Mouse (Mus musculus) embryo, embryonic 11 days (tissue): ENCODE measurements around the gene G0s2.
"Not testable (repeated sequence)": the region's sequence is repeated elsewhere in the genome, so short reads cannot be mapped to it uniquely, and the experiment has no call there.

Experiments
- DNase-seq: peaks from one replicate; pipeline ENCODE4 v3.0.0-alpha.2; 2015

Gene G0s2

GRCm38 (mm10) chr1:193285766-193286325 is 12.8 kb upstream of the G0s2 start:
- not testable (repeated sequence) for DNase-seq

DNA sequence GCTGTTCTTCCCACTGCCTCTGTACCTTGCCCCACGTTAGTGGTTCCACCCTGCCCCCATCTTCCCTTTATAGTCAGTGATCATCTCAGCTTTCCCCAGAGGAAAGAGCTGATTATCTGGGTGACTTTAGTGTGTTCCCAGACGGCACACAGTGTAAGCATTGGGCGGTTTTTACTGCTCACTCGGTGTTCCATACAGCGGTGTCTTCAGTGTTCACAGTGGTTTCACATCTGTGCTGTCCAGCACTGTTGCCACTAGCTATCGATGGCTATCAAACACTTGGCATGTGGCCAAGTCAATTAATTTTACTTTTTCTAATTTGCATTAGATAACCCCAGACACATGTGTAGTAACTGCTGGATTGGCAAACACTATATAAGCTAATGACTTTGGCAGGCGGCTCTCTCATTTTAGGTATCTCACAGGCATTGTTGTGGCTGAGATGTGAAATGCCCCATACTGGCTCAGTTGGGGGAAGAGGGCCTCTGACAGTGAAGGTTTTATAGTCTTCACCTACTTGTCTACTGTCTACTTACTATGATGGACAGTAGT is 11.3 kb upstream of the G0s2 start:
- no peak for DNase-seq

- DNase-seq = no peak
Observed at GRCm38 (mm10) chr1:193281344-193281743, 8.3 kb upstream of the G0s2 start.

DNA sequence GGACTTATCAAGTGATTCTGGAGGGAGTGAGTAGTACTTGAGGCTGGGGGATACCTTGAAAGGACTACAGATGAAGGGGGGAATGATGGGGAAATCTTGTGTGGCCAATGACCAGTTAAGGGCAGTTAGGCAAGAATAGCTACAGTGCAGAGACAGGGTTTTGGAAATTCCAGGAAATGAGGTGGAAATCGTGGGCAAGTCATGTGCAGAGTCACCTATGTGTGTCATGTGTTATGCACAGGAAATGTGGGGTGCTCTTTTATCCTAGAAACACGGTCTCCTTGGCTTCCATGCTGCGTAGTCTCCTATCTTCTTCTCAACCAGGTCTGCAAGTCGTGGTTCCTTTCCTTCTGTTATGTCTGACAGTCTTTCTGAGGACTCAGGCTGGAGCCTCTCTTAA is 6.5 kb upstream of the G0s2 start:
- DNase-seq = no peak

GRCm38 (mm10) chr1:193278414-193279045 is 5.5 kb upstream of the G0s2 start:
- no peak for DNase-seq

DNA sequence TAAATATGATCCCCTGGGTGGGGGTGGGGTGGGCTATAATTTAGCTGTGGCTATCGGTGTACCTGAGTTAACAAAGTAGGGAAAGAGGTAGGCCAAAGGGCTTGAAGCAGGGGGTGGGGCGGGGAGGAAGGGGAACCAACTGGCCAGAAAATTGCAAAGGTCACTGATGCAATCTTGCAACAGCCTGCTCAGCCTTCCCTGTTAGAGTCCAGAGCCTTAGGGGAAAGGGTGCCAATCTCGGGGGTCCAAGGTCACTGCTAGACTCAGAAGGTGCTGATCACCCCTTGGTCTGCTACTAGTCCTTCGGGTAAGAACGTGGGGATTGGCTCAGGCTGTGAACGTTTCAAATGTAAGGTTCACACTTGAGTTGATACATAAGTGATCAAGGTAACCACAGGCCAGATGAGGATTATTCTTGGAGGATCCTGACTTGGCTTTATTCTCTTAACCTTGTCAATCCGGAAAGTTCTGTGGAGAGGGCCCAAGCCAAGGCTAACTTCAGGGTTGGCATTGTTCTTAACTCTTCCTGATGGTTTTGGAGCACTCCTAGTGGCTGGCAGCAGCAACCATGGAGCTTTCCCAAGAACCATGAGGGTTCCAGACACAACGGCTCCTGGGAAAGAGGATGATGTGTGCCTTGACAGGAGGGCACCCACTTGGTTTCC is 1.5 kb upstream of the G0s2 start:
- no peak for DNase-seq

GRCm38 (mm10) chr1:193272137-193272915 is 691 bp downstream of the G0s2 start:
- DNase-seq = peak; percentile 59

- no peak for DNase-seq
Observed at GRCm38 (mm10) chr1:193270965-193271763, 1.9 kb downstream of the G0s2 start.

DNA sequence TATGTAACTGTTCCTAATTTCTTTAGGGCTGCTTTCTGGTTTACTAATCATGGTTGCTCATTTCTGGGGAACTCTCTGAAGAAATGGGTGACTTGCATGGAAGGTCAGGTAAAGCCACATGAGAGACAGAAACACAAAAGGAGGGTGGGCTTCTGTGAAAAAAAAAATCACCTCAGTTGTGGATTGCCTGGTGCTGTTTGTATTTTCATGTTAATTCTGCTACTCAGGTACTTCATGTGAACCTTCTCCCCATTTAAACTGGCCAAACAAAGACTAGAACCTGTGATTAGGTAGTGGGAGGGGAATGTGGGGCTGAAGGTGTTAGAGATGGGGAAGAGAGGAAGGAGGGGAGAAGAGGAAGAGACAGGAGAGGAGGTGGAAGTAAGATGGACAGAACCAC is 7.3 kb downstream of the G0s2 start:
- DNase-seq = no peak

DNA sequence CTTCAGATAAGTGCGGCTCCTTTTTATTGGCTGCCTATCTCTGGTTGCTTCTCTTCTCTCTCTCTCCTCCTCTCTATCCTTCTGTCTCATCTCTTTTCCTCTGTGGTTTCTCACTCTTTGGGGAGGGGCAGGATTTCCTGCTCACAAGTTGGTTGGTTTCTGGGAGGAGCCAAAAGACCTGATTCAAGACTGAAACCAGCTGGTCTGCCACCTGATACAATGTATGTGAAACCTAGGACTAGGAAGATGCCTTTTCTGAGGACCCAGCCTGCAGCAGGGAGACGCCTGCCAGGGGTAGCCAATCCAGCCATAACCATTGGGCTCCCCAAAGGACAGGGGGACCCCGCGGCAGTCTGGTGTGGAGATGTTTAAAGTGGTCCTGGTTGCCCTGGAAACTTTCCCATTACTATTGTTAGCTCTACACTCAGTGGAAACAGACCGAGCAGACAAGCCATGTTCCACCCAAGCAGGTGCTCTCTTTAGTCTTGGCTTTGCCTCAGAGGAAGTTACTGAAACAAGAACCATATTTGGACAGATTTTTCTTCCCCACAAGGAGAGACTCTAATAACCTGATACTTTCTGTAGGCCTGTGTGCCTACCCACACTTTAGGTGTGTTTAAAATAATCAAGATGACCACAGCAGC is 8.9 kb downstream of the G0s2 start, which contains the start of gene Hsd11b1:
Gene Hsd11b1 (minus strand): TSS at position 121 of the 644 bp plus-strand sequence.
- no peak for DNase-seq

DNA sequence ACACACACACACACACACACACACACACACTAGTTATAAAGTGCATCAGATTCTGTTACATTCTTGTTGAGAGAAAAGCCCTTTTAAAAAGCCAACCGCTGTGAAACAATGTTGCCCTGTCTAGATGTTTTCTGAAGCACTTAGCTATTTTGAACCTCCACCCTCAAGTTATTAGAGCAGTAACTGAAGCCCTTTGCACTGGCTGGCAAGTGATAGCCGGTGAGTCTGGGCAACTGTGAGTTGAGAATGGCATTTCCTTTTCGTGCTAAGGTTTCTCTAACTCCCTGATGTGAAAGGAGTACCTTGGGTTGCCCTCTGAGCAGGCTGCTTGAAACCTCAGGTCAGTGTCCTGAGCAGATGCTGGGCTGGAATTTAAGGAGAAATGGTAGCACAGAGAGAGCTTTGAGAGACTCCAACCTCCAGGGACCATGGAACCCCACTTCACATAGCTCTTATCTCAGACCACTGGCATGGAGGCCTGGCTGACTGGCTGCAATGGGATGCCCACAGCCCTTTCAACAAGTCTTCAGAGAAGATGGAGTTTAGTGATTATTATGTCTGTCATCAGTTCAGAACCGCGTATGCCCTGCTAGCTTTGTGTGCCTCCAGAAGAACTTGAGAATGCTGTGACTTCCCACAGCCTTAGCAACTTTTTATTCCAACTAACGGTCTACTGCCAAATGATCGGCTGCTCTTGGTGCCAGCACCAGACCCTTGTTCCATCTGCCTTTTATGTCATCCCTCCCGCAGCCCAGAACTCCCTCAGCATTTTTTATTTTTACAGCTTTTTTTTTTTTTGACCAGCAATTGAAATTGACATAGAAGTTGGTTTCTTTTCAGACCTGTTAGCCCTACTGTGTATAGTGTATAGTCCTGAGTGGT is 9.8 kb downstream of the G0s2 start:
- no peak for DNase-seq

GRCm38 (mm10) chr1:193261897-193262548 is 11.0 kb downstream of the G0s2 start:
- no peak for DNase-seq

DNA sequence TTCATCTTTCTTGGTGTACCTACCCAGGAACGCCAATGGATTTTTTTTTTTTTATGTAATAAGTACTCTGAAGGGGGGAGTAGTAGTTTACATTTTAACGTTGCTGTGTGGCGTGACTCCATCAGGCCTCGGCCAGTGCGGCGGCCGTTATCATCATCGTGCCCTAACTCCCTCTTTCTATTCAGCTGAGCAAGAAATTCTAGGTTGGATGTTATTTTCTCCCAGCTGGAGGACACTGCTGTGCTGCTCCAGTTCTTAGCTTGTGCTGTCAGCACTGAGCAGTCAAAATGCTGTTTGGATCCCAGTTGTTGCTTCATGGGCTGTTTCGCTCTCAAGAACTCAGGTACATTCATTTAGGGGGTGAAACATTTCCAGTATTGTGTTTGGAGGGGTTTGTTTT is 13.5 kb downstream of the G0s2 start:
- DNase-seq = no peak

- no peak for DNase-seq
Observed at GRCm38 (mm10) chr1:193256621-193257098, 16.4 kb downstream of the G0s2 start.

- no peak for DNase-seq
Observed at GRCm38 (mm10) chr1:193256289-193256577, 16.8 kb downstream of the G0s2 start.

DNA sequence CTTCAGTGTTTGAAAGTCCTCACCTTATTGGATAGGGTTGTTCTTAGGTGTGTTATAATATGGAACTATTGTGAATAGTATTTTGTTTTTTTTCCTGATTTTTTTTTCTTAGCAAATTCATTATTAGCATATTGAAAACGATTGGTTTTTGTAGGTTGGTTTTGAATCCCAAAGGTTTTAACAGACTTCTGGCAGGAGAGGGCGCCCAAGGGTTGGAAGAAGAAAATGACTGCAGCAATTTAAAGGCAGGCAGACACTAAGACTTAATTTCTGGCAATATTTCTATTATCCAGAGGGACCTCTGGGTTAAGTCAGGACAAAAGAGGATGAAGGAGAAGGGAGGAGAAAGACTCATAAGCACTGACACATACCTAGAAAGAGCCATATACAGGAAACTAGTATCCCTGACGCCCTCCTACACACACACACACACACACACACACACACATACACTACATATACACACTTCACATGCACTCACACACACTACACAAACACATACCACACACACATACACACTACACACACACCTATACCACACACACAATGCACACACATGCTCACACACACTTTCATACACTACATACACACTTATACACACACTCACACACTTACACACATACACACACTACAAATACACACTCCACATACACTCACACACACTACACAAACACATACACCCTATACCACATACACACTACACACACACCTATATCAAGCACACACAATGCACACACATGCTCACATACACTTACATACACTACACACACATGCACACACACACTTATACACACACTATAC is 17.3 kb downstream of the G0s2 start:
- peak; percentile 76 for DNase-seq

DNA sequence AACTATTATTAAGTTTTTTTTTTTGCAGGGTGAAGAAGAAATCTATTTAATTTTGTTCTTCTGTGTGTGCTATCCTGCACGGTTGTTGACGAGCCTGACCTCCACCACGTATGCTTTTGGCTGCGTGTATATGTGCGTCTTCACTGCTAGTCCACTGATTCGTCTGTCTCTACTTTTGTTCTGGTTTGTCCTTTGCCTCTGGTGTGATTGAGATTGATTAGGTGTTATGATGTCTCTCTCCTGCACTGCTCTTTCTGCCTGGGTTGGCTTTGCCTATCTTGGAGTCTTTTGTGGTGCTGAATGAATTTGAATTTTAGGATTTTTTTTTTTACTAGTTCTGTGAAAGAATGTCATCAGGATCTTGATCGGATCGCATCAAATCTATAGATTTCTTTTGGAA is 18.0 kb downstream of the G0s2 start:
- no peak for DNase-seq

DNA sequence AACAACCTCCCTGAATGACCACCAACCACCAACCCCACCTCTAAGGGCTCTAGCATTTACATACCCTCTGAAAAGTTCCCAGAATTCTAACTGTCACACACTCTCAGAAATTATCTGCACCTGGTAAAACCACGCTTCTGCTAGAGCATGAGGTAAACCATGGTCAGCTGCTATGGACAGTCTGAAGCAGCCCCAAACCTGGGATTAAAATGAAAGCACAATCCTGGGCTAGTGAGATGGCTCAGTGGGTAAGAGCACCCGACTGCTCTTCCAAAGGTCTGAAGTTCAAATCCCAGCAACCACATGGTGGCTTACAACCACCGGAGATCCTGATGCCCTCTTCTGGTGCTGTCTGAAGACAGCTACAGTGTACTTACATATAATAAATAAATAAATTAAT is 19.1 kb downstream of the G0s2 start:
- DNase-seq = not testable (repeated sequence)

DNA sequence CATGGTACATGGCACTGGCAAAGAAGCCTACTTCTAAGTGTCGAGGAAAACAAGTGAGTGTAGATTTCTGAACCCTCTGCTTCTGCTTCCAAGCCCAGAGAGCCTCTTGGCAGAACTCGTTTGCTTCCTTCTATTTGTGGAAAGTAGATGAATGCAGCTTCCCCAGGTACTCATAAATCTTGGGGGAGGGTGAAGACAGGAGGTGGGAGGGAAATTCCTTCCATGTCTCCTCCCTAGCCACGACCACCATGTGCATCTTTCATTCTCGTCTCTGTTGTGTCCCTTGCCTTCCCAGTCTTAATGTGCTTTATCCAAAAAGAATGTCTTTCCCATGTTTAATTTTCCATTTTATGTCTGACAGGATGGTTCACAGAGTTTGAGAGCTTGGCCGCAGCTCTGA is 20.4 kb downstream of the G0s2 start:
- no peak for DNase-seq

DNA sequence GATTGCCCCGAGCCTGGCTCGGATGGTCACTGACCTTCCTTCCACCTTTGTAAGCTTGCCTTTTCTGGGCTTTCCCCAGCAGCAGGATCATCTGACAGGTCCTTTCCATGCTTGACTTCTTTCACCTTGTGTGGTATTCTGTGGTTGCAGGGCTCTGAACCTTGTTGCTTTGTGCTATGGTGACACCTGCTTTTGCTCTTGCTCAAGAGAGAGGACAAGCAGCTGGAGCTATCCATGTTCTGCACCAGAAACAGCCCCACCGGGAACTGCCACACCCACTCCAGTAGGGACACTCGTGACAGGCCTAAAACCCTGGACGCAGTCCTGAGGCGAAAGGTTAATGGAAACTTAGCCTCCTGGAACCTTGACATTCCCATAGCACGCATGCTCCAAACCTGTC is 21.6 kb downstream of the G0s2 start:
- no peak for DNase-seq
